Mouse (Mus musculus) lung, postnatal 0 days (tissue): ENCODE measurements at regions not wholly inside any gene's neighbourhood (a gene's known extent, or its start where the extent isn't known, plus 50 kb on each side); places are given as distances from the start of the nearest gene placed in this dataset.

Source experiments
- CTCF ChIP-seq: IDR thresholded peaks from 2 replicates; pipeline ENCODE4 v1.5.1; 2016; ENCODE audit warnings: antibody characterized with exemption, mild to moderate bottlenecking
- EP300 ChIP-seq: IDR thresholded peaks from 2 replicates; pipeline ENCODE4 v1.6.1; 2016; ENCODE audit warnings: antibody characterized with exemption, mild to moderate bottlenecking, control low read depth

DNA sequence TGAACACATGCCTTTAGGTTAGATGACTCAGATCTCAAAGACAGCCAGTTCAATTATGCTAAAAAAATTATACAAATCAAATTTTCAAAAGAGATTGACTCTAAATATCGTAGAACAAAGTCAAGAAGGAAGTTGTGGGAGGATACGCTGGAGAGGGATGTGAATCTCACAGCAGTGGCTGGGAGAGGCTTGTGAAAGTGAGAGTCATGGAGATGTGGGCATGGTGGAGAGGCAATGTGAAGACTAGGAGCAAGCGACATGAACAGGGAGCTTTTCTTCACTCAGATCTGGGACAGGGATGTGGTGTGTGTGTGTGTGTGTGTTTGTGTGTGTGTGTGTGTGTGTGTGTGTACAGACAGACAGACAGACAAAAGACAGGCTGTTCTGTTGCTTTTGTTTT, 87.9 kb upstream of the Dlx2 start:
- no peak for TF ChIP-seq CTCF
- TF ChIP-seq EP300, result no peak
